Mouse (Mus musculus) common myeloid progenitor, adult 5-6 weeks (primary cell): ENCODE measurements around the gene Arl8a. TPM values are rescaled to one million over a fixed set of nuclear protein-coding genes. Genes with fewer than 3 reads are reported as not detected.
"Not testable (repeated sequence)": the region's sequence is repeated elsewhere in the genome, so short reads cannot be mapped to it uniquely, and the experiment has no call there.

Experiments used
- ATAC-seq: replicated peaks from 2 replicates; pipeline ENCODE4 v1.8.0; 2016; ENCODE audit warnings: low read depth, mild to moderate bottlenecking, moderate TSS enrichment, inconsistent platforms; ENCODE audit not compliant: poor library complexity, severe bottlenecking
- total RNA-seq: library from RNA; stranded (forward); fragments of 200-1000, 187-1606 nt; gene quantifications from 2 replicates; pipeline ENCODE4 v1.2.3, GENCODE M21; 2017

The Arl8a gene
- total RNA-seq, 1 experiment from 2014 or later: 16.4 TPM

GRCm38 (mm10) chr1:135194335-135194734, 47.7 kb downstream of the Arl8a start:
- not testable (repeated sequence) for ATAC-seq

DNA sequence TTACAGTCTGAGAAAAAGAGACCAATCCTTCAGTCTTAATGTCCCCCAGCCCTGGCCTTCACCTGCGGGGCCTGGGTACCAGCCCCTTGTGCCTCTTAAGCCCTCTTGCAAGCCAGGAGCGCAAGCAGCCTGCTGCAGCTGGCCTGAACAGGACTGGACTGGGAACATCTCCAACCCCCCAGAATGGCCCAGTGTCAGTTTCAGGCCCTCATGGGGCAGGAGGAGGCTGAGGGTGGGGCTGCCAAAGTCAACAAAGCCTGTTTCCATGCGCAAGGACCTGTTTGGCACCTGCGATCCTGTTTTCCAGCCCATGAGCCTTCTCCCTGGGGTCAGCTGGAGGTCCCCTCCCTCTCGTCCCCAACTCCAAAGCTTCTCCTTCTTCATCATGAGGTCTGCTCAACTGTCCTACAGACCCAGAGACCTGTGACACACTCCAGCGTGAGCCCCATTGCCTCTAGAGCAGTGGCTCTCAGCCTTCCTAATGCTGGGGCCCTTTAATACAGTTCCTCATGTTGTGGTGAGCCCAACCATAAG, 49.4 kb downstream of the Arl8a start:
- ATAC-seq: no peak

DNA sequence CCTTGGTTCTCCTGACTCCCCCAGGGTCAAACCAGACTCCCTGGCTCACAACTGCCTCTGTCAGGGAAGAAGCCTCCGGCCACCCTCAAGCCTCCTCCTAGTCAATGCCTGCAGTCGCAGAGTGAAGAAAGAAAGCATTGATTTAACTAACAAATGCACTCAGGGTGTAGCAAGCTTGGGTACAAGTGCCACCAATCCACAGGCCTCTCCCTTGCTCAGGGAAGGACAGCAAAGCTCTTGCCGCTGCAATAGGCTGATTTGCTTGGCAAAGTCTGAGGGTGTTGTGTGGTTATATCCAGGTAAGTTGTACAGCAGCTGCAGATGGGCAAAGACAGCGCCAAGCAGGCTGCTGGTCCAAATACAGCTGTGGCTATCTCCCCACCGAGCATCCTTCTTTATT, 51.8 kb downstream of the Arl8a start:
- ATAC-seq: no peak

DNA sequence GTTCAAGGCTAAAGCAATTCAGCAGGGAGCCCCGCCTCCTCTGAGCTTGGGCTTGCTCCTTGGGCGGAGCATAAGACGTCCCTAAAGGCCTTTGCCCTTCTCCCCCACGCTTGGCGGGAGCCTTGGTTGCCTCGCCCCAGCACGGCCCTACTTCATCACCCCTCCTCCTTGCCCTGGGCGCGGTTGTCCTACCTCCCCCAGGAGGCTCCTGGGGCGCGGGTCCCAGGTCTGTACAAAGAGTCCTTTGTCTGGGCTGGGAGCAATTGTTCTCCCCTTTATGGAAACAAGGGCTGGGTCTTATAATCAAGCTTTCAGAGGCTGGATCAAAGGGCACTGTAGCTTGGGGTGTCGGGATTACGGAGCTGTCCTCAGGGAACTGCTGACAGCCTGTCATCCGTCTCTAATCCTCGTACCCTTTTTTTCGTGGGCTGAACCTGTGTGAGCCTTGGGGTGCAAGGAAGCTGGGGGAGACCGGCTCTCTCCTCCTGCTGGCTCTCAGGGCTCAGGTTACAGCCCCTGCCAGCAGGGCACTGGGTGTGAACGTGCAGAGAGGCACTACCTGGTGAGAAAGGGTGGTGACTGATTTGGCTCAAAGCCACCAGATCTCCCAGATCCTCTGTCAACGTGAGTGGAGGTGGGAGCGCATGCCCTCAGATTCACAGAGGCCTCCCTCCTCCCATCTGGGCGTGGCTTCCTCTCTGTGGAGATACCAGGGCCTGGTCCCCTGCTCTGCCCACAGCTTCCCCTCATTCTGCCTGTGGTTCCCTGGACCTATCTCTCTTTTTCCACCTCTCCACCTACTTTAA, 52.6 kb downstream of the Arl8a start:
- peak; percentile 94 for ATAC-seq

DNA sequence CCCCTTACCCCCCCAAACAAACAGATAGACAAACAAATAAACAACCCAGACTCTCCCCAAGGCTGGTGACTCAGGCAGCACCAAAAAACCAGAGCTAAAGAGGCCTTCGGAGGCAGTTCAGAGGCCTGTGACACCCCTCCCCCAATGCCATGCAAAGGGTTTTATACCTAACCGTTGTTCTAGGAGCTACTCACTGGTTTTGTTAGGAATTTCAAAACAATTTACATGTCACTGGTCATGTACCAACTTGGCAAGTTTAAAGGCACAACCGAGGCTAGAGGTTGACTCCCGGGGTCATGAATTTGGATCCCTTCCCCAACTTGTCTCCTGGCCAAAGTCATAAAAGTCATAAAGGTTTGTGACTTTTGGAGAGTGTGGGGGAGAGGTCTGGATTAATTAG, 53.8 kb downstream of the Arl8a start:
- no peak for ATAC-seq

DNA sequence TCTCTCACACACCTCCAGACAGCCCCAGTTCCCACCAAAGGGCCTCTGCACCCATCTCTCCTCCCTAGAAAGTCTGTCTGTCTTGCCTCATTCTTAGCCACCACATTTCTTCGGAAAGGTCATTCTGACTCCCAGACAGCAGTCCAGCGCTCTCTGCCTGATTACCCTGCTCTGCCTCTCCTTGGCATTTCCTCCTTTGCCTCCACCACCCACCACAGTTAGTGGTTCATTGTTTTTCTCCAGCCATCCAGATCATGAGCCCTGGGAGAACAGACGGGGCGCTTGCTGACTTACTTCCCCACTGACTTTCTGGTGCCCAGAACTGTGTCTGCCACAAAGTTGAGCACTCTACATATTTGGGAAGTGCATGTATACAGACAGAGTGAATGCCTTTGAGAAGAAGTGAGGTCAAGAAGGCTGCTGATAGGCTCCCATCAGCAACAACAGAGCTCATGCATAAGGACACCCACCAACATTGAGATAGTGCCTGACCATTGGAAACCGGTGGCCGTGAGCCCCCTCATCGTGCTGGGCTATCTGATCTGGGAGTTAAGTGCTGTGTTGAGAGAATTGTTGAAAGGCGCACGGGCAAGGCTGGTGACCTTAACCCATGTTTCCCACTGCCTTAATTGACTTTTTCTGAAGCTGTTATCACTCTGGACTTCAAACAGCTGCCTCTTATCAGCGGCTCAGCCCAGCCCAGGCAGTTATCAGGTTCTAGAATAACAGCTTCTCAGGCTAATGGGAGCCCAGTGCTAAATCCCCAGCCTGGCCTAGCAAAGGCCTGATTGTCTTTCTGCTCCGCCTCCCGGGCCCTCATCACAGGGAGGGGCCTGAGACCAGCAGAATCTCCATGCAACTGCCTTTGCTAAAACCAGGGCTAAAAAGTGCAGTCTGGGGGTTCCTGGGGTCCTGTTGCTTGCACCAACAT, 57.8 kb downstream of the Arl8a start:
- ATAC-seq: peak; percentile 83

GRCm38 (mm10) chr1:135205257-135205656, 58.6 kb downstream of the Arl8a start:
- no peak for ATAC-seq

Other genes starting within 250 kb of the Arl8a start
- 7.3 and 9.0 TPM in 2 replicates for gene Ppp1r12b, start 190.9 kb upstream of the Arl8a start, total RNA-seq
- 21.7 and 23.0 TPM in 2 replicates for gene Ube2t, start 184.3 kb upstream of the Arl8a start, total RNA-seq
- gene Lgr6, start 41.5 kb upstream of the Arl8a start, total RNA-seq: 0.05 TPM in 1 of 2 replicates, not detected in the other
- gene Ptpn7, start 14.1 kb upstream of the Arl8a start, total RNA-seq: 92.4 and 105 TPM in 2 replicates
- not detected in 2 replicates for gene Gpr37l1, start 20.9 kb downstream of the Arl8a start, total RNA-seq
- not detected in 2 replicates for gene Elf3, start 111.7 kb downstream of the Arl8a start, total RNA-seq
- 34.2 and 51.4 TPM in 2 replicates for gene Rnpep, start 137.3 kb downstream of the Arl8a start, total RNA-seq
- 18.6 and 29.8 TPM in 2 replicates for gene Timm17a, start 167.0 kb downstream of the Arl8a start, total RNA-seq
- not detected in 2 replicates for gene Lmod1, start 178.0 kb downstream of the Arl8a start, total RNA-seq
- gene Shisa4, start 228.4 kb downstream of the Arl8a start, total RNA-seq: 0.18 TPM in 1 of 2 replicates, not detected in the other